Mouse (Mus musculus): ENCODE results near the gene Vmn2r99. TPM values are rescaled to one million over a fixed set of nuclear protein-coding genes. Genes with fewer than 3 reads are reported as not detected.

Gene Vmn2r99
- total RNA-seq (2023), result not detected

DNA sequence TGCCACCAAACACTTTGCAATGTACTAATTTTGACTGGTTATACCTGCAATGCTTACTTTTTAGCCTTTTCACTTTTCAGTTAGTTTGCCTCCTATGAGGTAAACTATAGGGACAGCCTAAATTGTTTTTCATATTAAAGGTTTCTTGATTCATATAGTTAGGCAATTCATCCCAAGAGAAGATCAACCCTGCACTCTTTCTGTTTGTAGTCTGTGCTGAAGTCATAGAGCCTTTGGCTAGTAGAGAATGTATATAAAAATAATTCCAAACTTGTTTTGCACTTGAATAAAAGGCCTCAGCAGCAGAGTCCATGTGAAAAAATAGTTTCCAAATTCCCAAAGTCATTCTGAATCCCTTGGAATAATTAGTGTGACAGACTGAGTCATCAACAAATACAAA lies at the start of gene Vmn2r99:
TSS of gene Vmn2r99 (plus strand) at position 301 of the 400 bp plus-strand sequence.

Other genes with a start within 250 kb of the Vmn2r99 start
- not detected for gene Vmn2r100, start 142.8 kb downstream of the Vmn2r99 start, total RNA-seq (2023)
- gene Vmn2r101, start 215.3 kb downstream of the Vmn2r99 start, total RNA-seq (2023), result not detected

Data from CD4-positive naive resting alpha-beta T cell, adult 57 days (primary cell).